Mouse (Mus musculus) forebrain, postnatal 0 days (tissue): ENCODE data around the gene Cxcl10. TPM values are rescaled to one million over a fixed set of nuclear protein-coding genes. Genes with fewer than 3 reads are reported as not detected.
"Not testable (repeated sequence)": the region's sequence is repeated elsewhere in the genome, so short reads cannot be mapped to it uniquely, and the experiment has no call there.

ENCODE experiments used
- ATAC-seq: fragments of 200-750 bp; cut with Nextera tagmentation; 2 replicates; pipeline ENCODE4 v1.8.0; 2017; ENCODE audit warnings: mild to moderate bottlenecking, moderate library complexity
- DNase-seq: peaks from one replicate; pipeline ENCODE4 v3.0.0-alpha.2; 2015
- H3K27ac ChIP-seq: fragments of 300-500 bp; sonication (generic); 2 replicates; pipeline ENCODE4 v1.5.1; 2014; ENCODE audit warnings: low read depth, mild to moderate bottlenecking, antibody characterized with exemption, low read length, moderate library complexity, mixed read lengths
- H3K27me3 ChIP-seq: fragments of 300-500 bp; sonication (generic); 2 replicates; pipeline ENCODE4 v1.6.1; 2014; ENCODE audit warnings: mild to moderate bottlenecking, low read length, mixed read lengths; ENCODE audit not compliant: insufficient read depth
- H3K36me3 ChIP-seq: fragments of 300-500 bp; sonication (generic); 2 replicates; pipeline ENCODE4 v1.6.1; 2014; ENCODE audit warnings: mild to moderate bottlenecking, moderate library complexity; ENCODE audit not compliant: insufficient read depth
- H3K4me1 ChIP-seq: fragments of 300-500 bp; sonication (generic); 2 replicates; pipeline ENCODE4 v1.6.1; 2014; ENCODE audit warnings: antibody characterized with exemption; ENCODE audit not compliant: insufficient read depth
- H3K4me2 ChIP-seq: fragments of 300-500 bp; sonication (generic); 2 replicates; pipeline ENCODE4 v1.6.1; 2014; ENCODE audit warnings: low read depth, mild to moderate bottlenecking, moderate library complexity
- H3K4me3 ChIP-seq: fragments of 300-500 bp; sonication (generic); 2 replicates; pipeline ENCODE4 v1.5.1; 2014; ENCODE audit warnings: low read depth, low read length, mixed read lengths
- H3K9ac ChIP-seq: fragments of 300-500 bp; sonication (generic); 2 replicates; pipeline ENCODE4 v1.6.1; 2014; ENCODE audit warnings: mild to moderate bottlenecking
- H3K9me3 ChIP-seq: fragments of 300-500 bp; sonication (generic); 2 replicates; pipeline ENCODE4 v1.6.1; 2016; ENCODE audit warnings: low read length
- CTCF ChIP-seq: sonication (generic); IDR thresholded peaks from 2 replicates; pipeline ENCODE4 v1.5.1; 2016; ENCODE audit warnings: antibody characterized with exemption, control low read depth, low read depth
- WGBS: fragments of 180-500 bp; shearing (Covaris S2); extraction: QIAGEN DNeasy Blood & Tissue Kit; methylation state at CpG from one replicate; pipeline ENCODE4 v1.1.7; 2014; 5-methylcytosine and 5-hydroxymethylcytosine counted together
- polyA plus RNA-seq: library from polyadenylated mRNA; unstranded; fragments of >200 nt; fragmentation: Nextera tagmentation; extraction: Ambion mirVana; gene quantifications from 2 replicates; pipeline ENCODE4 v1.2.1, GENCODE M21; 2015
- total RNA-seq: library from RNA; depleted of rRNA; stranded (reverse); fragments of >200 nt; gene quantifications from 2 replicates; pipeline ENCODE4 v1.2.3, GENCODE M21; 2014

Cxcl10 gene
- total and polyA plus RNA-seq, 2 experiments from 2014 or later, result 0.28 to 0.86 TPM

GRCm38 (mm10) chr5:92358767-92359455 is 10.2 kb upstream of the Cxcl10 start:
- Histone ChIP-seq H3K4me2 (no peak overlapping the region), H3K9ac (no peak overlapping the region), H3K4me1 (no peaks in the 10 kb centered on the region), H3K27ac (no peak overlapping the region), H3K4me3 (no peak overlapping the region), H3K9me3 (no peaks in the 10 kb centered on the region), H3K36me3 (no peaks in the 10 kb centered on the region), H3K27me3 (no peaks in the 10 kb centered on the region)
- ATAC-seq, result no peak
- TF ChIP-seq CTCF, result no peak
- no peak for DNase-seq
- WGBS, result 70% methylated on average over 11 of the region's 11 CpGs

- H3K36me3 ChIP-seq, result no peaks in the 10 kb centered on the region
- no peaks in the 10 kb centered on the region for H3K9me3 ChIP-seq
- no peaks in the 10 kb centered on the region for H3K4me1 ChIP-seq
- ATAC-seq, result no peak
- H3K4me3 ChIP-seq, result no peak overlapping the region
- 68% methylated on average over 12 of the region's 12 CpGs for WGBS
- no peak overlapping the region for H3K4me2 ChIP-seq
- DNase-seq, result no peak
- H3K27ac ChIP-seq, result no peak overlapping the region
- no peak overlapping the region for H3K9ac ChIP-seq
- no peak for TF ChIP-seq CTCF
- H3K27me3 ChIP-seq, result no peaks in the 10 kb centered on the region
Observed at GRCm38 (mm10) chr5:92358033-92358432, 9.3 kb upstream of the Cxcl10 start.

GRCm38 (mm10) chr5:92353517-92353916 is 4.8 kb upstream of the Cxcl10 start:
- no peak for TF ChIP-seq CTCF
- Histone ChIP-seq H3K36me3 (no peaks in the 10 kb centered on the region), H3K4me1 (no peaks in the 10 kb centered on the region), H3K27ac (no peak overlapping the region), H3K9me3 (no peaks in the 10 kb centered on the region), H3K9ac (no peak overlapping the region), H3K4me2 (peak overlapping the region; percentile 26), H3K4me3 (0 out of 2 replicates have a peak overlapping the region, but pooled peaks have one; percentile 5), H3K27me3 (no peaks in the 10 kb centered on the region)
- ATAC-seq (no peak; the same call in 1 of the 2 replicates), DNase-seq (no peak)
- 49% methylated on average over 11 of the region's 11 CpGs for WGBS

- DNase-seq, H3K4me1 ChIP-seq, H3K9ac ChIP-seq, H3K9me3 ChIP-seq, H3K4me2 ChIP-seq, H3K36me3 ChIP-seq, H3K4me3 ChIP-seq, ATAC-seq, H3K27ac ChIP-seq, H3K27me3 ChIP-seq: not testable (repeated sequence)
- 88% methylated on average over 4 of the region's 4 CpGs for WGBS
Observed at GRCm38 (mm10) chr5:92352716-92353115, 4.0 kb upstream of the Cxcl10 start.

- 85% methylated on average over 7 of the region's 7 CpGs for WGBS
- Histone ChIP-seq H3K9me3 (no peaks in the 10 kb centered on the region), H3K4me3 (no peak overlapping the region), H3K9ac (no peak overlapping the region), H3K4me1 (no peaks in the 10 kb centered on the region), H3K4me2 (no peak overlapping the region), H3K36me3 (no peaks in the 10 kb centered on the region), H3K27ac (no peak overlapping the region), H3K27me3 (no peaks in the 10 kb centered on the region)
- DNase-seq, result no peak
- TF ChIP-seq CTCF, result no peak
- ATAC-seq, result no peak
Observed at GRCm38 (mm10) chr5:92349731-92350130, 1.0 kb upstream of the Cxcl10 start.

- no peaks in the 10 kb centered on the region for H3K4me1 ChIP-seq
- no peak overlapping the region for H3K27ac ChIP-seq
- ATAC-seq (no peak), DNase-seq (no peak)
- no peak overlapping the region for H3K9ac ChIP-seq
- no peaks in the 10 kb centered on the region for H3K9me3 ChIP-seq
- TF ChIP-seq CTCF, result no peak
- H3K4me2 ChIP-seq, result no peak overlapping the region
- no peak overlapping the region for H3K4me3 ChIP-seq
- H3K27me3 ChIP-seq, result no peaks in the 10 kb centered on the region
- no peaks in the 10 kb centered on the region for H3K36me3 ChIP-seq
- 89% methylated on average over 8 of the region's 8 CpGs for WGBS
Observed at GRCm38 (mm10) chr5:92345006-92345405, 3.7 kb downstream of the Cxcl10 start.

- Histone ChIP-seq H3K27ac (no peak overlapping the region), H3K4me3 (no peak overlapping the region), H3K4me1 (no peaks in the 10 kb centered on the region), H3K4me2 (no peak overlapping the region), H3K36me3 (no peaks in the 10 kb centered on the region), H3K9ac (no peak overlapping the region), H3K9me3 (no peaks in the 10 kb centered on the region), H3K27me3 (no peaks in the 10 kb centered on the region)
- WGBS, result 76% methylated on average over 4 of the region's 4 CpGs
- TF ChIP-seq CTCF, result no peak
- DNase-seq, result no peak
- ATAC-seq, result no peak
Observed at GRCm38 (mm10) chr5:92340606-92341005, 8.1 kb downstream of the Cxcl10 start.

GRCm38 (mm10) chr5:92336743-92337142 is 11.9 kb downstream of the Cxcl10 start:
- ATAC-seq (no peak), DNase-seq (no peak)
- Histone ChIP-seq H3K36me3 (no peaks in the 10 kb centered on the region), H3K9me3 (no peaks in the 10 kb centered on the region), H3K27me3 (no peaks in the 10 kb centered on the region), H3K27ac (no peak overlapping the region), H3K4me2 (no peak overlapping the region), H3K9ac (no peak overlapping the region), H3K4me3 (no peak overlapping the region), H3K4me1 (no peaks in the 10 kb centered on the region)
- WGBS, result 82% methylated on average over 3 of the region's 3 CpGs
- TF ChIP-seq CTCF, result no peak
